Mouse (Mus musculus) thymus, postnatal 4 days (tissue): ENCODE data around the gene Prss54.
A peak's percentile ranks its signal among the peaks of the same experiment; 100 is the strongest.
"Not testable (repeated sequence)": the region's sequence is repeated elsewhere in the genome, so short reads cannot be mapped to it uniquely, and the experiment has no call there.

Experiments used
- DNase-seq: peaks from one replicate; pipeline ENCODE4 v3.0.0; 2021

Gene Prss54

DNA sequence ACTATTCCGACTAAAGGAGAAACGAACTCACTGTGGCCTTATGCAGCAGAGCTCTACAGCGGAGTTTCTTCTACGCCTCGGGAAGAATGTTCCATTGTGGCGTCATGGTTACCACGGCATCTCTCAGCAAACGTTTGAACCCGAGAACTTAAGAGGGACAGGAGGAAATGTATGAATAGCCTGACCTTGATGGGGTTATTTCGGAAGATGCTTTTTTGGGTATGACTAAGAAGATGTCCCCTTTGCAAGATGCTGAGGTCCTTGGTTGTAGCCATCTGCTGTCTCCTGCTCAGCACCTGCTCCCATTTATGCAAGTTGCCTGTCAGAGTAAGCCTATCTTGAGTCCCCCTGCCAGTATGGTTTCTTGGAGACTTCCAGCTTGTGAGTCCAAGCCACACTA lies at the start of gene Prss54:
Gene Prss54, minus strand, starts transcription at position 101 of the 400 bp plus-strand sequence.
- DNase-seq: no peak

DNA sequence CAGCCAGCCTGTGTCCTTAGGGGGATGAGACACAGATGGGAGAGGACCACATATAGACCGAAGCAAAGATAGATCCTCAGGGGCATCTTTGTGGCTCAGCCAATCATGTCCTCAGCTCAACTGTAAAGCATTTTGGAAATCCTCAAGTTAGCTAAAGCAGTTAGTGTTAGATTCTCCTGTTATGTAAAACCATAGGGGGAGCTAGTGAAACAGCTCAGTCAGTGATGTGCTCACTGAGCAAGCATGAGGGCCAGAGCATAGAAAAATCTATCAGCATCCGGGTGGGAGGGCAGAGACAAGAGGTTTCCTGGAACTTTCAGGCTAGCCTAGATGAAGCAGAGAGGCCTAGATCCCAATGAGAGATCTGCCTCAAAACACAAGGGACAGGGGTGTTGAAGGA lies 48.7 kb upstream of the Prss54 start:
- no peak for DNase-seq

DNA sequence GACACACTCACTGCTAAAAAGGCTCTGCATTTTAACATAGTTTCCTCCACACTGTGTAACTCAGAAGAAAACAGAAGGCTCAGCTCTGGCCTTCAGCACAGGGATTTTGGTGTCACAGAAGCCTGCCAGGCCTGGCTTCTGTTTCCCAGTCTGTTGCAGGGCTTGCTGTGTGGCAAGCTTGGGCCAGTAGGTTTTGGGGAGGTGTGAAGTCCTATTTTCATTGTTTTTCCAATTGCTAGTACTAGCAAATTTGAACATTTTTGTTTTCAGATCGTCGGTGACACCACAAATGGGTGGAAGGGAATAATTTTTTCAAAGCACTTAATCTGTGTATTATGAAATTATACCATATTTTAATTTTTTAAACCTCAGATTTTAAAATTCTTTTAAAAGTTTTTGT lies 43.9 kb upstream of the Prss54 start:
- no peak for DNase-seq

DNA sequence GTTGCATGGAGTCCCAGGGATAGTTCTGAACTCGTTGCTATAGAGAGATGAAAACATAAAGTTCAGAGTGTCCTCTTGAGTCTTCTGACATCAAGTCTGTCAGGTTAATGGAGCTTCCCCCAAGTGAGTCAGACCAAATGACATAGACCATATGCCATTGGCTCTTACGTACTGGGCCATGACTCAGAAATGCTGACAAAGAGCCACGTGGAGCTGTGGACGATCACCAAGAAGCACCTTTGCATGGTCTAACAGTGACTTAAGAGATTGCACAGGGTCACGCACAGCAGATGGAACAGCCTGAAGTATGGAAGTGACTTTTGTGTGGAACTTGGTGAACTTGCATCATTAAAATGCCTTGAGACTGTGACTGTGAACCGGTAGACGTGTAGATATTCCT lies 40.2 kb upstream of the Prss54 start:
- no peak for DNase-seq

DNA sequence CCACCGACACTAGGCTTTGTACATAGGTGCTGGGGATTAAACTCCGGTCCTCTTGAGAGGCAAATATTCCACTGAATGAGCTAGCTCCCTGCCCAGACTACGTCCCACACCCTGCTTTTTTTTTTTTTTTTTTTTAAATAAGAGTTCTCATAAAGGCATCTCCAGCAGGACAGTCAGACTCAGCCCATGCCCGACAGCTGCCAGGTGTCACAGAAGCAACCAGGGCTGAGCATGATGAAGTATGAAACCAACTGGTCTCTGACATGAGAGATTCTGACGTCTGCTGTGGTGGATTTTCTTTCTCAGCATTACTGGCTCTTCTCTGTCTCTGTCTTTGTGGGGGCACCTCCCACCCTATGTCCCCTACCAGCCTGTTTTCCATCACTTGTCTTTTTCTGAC lies 35.6 kb upstream of the Prss54 start:
- DNase-seq: no peak

DNA sequence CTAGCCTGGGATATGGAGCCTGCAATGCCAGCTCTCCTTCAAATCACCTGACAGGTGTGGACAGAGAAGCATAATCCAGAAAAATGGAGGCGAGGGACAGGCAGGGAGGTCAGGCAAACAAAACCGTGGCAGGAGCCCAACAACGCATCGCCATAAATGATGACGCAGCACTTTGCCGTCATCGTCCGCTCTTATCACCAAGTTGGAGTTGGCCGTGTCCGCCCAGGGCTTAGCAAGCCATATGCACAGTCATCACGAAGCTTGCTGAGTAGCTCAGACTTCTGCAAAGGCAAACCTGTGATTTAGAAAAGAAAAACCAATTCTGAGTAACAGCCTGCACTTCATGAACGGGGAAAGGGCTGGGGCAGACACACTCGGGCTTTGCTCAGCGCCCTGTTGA lies 34.6 kb upstream of the Prss54 start:
- no peak for DNase-seq

DNA sequence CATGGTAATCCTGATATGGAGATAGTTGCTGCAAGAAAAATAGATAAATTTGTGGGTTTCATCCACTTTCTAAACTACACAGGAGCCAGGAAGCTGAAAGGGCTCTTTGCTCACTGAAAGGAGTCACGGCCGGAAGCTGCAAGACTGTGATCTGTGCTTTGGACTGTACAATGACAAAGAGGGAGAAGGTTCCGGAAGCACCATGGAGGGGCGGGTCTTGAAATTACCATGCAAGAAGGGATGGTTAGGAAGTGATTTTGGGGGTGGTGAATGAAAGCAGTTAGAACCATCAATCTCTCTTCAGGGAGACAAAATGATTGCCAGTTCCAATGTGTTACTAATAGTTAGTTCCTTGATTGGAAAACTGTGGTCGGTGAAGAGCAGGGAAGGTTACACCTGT lies 33.3 kb upstream of the Prss54 start:
- DNase-seq: no peak

DNA sequence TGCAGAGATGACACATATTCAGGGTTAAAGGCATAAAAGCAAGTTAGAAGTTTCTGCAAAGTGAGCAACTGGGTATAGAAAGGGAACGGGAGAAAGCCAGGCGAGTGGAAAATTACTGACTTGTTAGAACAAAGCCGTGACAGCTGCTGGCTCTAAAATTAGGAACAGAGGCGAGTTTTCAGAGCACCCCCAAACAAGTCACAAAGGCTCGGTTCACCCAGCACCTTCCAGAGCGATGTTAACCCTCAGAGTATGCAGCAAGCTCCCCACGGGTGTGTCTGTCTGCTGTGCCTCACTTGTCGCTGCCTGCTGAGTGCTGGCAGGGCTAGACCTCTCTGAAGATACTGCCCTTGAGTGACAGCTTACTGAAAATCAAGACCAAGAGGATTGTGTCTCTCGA lies 31.1 kb upstream of the Prss54 start:
- no peak for DNase-seq

DNA sequence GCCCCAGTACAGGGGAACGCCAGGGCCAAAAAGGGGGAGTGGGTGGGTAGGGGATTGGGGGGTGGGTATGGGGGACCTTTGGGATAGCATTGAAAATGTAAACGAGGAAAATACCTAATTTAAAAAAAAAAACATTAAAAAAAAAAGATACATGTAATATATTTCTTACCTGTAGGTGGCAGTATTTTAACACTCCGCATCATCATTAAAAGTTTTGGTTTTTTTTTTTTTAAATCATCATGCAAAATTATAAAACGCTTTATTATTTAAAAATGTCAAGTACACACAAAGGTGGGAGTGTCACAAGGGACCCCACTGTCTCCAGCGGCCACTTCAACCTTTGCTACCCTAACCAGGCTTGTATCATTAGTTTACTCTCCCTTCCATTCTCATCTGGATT lies 30.4 kb upstream of the Prss54 start:
- not testable (repeated sequence) for DNase-seq

DNA sequence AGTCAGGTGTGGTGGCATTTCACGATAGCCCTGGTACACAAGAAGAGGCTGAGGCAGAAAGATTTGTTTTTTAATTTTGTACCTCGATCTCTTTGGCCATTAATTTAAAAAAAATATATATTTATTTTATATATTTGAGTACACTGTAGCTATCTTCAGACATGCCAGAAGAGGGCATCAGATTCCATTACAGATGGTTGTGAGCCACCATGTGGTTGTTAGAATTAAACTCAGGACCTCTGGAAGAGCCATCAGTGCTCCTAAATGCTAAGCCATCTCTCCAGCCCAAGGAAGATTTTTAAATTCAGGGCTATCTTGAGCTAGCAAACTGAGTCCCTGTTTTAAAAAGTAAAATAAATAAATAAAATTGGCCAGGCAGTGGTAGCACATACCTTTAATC lies 26.0 kb upstream of the Prss54 start:
- no peak for DNase-seq

DNA sequence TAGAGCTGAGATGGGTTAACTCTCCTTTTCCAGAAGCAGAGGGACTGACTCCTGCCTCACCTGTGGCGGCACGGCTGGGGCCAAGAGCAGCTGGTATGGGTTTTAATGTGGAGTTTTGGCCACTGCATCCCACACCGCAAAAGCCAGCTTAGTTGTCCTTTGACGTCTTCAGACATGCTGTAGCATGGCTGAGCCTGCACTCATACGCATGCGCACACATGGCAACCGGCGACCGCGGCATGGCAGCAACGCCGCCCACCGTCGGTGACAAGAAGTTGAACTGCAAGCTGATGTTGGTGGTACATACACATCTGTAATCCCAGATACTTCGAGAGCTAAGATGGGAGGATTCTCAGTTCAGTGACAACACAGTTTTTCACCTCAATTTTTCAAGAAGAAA lies 25.2 kb upstream of the Prss54 start:
- DNase-seq: peak; percentile 17

DNA sequence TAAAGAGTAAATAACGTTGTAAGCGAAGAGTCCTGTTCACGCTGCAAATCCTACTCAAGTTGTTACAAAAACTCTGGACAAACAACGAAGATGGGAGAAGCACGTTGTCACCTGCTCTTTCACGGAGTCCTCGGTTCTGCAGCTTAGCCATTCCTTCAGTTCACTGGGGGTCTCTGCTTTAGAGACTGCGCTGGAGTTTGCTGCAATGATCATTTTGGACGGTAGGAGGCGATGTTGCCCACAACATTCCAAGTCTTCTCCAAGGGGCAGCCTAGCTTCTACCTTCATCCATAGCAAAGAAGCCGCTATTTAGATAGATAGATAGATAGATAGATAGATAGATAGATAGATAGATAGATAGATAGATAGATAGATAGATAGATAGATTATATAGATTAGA lies 23.7 kb upstream of the Prss54 start:
- DNase-seq: peak; percentile 76

DNA sequence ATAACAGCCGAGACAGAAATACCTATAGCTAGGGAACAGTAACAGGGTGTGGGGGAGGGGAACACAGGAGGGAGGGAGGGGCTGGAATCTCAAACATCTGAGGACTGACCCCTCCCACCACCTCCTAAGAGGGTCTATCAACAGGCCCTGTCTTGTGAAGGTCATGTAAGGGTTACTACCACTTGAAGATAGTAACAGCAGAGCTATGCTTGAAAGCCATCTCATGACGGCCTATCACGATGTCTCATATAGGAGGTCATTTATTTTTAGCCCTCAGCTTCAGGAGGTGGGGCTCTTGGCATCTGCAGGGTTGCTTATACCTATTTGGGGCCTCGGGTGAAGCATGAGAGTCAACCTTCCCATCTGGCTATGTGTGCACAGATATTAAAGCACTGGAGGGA lies 20.7 kb upstream of the Prss54 start:
- DNase-seq: no peak

DNA sequence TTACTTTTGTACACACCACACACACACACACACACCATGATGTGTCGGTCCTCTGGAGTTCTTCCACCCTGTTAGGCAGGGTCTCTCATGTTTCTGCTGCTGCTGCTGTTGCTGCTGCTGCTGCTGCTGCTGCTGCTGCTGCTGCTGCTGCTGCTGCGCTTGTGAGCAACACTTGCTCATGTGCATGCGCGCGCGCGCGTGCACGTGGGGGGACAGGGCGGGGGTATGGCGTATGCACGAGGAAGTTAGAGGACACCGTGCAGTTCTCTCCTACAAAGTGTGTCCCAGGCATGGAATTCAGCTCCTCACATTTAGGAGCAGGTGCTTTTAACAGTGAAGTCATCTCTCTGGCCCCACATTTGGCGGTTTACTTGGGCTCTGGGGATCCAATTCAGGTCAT lies 19.0 kb upstream of the Prss54 start:
- DNase-seq: no peak

DNA sequence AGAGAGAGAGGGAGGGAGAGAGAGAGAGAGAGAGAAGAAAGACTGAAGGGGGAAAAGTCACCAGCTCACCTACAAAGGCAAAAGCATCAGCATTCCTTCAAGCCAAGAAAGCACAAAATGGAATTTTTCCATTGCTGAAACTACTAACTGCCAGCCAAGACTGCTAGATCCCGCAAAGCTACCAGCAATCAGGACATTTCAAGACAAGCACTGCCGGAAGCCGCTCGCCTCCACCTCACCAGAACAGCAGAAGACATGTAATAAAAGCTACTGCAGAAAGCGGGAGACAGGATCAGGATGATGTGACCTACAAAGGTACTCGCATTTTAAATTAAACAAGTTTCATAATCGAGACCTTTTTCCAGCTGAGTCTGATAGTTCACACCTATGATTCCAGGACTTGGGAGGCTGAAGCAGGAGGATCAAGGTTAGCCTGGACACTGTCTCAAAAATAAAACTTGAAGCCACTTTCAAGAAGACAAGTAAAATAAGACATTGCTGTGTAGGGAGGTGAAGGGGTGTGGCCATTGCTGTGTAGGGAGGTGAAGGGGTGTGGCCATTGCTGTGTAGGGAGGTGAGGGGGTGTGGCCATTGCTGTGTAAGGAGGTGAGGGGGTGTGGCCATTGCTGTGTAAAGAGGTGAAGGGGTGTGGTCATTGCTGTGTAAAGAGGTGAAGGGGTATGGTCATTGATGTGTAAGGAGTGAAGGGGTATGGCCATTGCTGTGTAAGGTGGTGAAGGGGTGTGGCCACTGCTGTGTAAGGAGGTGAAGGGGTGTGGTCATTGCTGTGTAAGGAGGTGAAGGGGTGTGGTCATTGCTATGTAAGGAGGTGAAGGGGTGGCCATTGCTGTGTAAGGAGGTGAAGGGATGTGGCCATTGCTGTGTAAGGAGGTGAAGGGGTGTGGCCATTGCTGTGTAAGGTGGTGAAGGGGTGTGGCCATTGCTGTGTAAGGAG lies 17.6 kb upstream of the Prss54 start:
- no peak for DNase-seq

DNA sequence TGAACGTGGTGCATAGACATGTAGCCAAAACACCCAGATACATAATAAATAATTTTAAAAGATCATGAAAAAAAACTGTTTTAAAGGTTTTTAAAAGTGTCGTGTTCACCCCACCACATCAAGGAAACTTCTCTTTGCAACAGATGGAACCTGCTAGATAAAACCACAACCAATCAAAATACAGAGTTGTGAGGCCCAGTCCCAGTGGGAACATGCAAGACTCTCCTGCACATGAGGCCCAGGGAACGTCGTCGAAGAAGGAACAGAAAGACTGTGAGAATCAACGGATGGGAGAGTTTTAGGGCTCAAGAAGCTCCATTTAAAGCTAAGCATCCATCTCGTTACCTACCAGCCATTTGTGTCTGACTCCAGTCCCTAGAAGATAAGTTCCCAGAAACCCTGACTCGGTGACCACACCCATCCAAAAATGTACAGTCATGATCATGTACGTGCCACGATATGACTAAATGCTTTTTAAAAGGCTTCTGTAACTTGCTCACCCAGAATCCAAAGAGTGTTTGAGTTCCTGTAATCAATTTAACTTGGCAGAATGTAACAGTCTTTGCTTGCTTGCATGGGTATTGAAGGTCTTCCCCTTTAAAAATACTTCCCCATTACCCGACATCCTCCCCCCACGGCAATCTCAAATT lies 16.1 kb upstream of the Prss54 start:
- DNase-seq: no peak

DNA sequence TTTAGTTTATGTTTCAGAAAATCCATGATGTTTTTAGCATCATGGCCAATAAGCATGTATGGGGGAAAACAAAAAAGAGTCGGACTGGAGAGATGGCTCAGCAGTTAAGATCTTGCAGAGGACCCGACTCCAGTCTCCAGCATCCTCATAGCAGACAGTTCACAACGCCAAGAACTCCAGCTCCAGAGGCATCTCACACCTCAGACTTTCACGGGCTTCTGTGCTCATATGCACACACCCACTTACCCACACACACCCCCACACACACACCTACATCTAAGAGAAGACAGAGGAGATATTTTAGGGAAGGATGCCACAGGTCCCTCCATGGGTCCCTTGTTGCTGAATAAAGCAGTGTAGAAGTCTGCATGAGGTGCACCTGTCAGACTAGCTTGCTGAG lies 14.4 kb upstream of the Prss54 start:
- DNase-seq: no peak

DNA sequence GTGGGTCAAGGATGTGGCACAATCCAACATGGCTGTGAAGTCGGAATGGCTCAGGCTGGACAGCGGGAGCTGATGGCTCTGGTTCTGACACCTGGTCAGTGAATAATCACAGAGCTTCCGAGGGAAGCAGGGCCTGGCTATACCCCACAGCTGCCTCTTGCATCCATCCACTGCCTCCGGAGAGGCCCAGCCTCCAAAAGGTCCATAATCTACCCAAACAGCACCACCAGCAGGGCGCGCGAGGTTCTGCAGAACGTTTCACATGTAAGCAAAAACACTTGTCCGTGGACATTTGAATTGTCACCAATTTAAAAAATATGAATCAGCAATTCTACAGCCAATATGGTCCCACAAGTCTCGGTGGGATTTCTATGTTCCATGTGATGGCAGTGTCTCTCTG lies 13.1 kb upstream of the Prss54 start:
- no peak for DNase-seq

DNA sequence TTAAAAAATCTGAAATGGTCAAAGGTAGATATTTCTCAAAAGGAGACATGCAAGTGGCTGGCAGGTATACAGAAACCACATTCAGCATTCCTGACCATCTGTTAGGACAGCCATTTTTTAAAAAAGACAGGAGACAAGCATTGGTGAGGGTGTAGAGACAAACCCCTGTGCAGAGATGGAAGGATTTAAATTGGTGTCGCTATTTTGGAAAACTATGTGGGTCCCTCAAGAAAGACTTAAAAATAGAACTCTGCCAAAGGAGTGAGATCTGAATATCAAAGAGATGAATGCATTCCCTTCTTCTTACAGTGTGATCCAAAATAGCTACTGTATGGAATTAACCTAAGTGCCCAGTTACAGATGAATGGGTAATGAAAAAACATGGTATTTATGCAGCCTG lies 11.2 kb upstream of the Prss54 start:
- DNase-seq: no peak

DNA sequence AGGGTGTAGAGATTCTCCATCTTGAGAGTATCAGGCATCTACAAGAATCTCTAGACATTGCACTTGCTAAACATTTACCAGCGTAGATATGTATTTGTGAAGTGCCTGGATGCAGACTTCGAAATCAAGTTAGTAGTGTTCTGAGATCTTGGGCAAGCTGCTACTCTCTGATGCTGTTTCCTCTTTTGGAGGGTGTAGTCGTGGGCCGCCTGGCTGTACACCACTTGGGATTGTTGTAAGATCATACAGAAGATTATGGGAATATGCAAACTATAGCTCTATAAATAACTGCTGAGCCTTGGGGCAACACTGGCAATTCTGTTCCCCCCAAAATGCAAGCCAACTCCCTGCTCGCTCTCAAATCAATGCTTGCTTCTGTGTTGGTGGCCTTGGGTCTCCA lies 3.0 kb downstream of the Prss54 start:
- DNase-seq: no peak

DNA sequence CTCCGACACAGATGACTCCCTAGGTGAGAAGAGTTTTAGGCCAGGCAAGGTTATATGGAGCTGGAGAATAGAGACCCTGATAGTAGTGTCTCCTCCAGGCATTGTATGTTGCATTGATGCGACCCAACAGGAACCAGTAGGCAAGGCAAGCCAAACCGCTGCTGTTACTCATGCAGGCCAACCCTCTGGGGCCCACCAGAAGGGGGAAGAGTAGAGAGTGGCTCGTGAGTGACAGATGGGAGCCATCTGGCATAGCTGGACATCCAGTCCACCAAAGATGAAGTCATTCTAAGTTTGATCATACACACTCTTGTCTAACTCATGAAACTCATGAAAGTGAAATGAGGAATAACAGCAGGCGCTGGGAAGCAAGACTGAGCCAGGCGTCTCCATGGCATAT lies 9.3 kb downstream of the Prss54 start:
- DNase-seq: no peak

DNA sequence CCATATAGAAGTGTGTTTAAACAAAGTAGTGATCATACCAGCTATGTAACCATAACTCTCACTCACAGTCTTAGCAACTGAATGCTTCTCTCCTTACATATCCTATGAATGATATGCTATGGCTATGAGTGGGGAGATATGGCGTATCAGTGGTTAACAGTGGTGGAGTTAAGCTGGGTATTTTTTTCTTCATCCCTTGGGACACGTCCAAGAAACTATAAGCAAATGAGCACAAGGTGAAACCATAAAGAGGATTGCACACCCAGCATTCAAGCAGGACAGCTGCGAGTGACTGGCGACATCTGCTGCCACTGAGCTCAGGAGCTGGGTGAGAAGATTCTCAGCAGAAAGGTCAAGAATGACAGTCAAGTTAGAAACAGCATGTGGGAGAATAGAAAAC lies 9.9 kb downstream of the Prss54 start:
- DNase-seq: no peak

DNA sequence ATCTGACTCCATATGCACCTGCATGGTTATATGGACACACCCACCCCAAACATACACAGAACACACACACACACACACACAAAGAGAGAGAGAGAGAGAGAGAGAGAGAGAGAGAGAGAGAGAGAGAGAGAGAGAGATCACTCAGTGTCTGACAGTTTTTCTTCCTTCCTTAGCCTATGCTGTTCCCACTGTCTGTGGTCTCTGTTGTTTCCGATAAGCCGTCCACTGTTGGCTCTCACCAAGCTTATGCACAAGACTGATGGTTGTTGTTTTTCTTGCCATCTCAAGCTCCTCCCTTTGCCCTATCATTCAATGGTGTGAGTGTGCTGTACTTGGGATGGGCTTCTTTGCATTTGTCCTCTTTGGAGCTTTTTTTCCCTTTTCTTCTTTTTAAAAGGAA lies 20.2 kb downstream of the Prss54 start:
- DNase-seq: no peak

DNA sequence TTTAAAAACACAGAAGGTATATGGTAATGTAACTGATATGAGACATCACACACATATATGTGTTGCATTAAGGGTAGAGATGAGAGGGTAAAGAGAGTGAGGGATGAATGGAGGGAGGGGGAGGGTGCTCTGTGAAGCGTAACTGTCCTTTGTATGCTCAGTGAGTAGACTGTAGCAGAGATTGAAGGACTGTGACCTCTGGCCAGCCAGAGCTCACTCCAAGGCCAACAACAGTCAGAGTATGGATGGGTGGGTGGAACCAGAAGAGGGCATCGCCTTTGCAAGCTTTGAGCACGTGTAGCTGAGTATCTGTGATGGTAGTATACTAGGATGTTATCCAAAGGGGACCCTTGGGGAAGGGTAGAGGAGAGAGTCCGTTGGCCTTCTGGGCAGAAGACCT lies 24.6 kb downstream of the Prss54 start:
- DNase-seq: no peak
